Mouse (Mus musculus): ENCODE results near the gene Olfr482.

DNA sequence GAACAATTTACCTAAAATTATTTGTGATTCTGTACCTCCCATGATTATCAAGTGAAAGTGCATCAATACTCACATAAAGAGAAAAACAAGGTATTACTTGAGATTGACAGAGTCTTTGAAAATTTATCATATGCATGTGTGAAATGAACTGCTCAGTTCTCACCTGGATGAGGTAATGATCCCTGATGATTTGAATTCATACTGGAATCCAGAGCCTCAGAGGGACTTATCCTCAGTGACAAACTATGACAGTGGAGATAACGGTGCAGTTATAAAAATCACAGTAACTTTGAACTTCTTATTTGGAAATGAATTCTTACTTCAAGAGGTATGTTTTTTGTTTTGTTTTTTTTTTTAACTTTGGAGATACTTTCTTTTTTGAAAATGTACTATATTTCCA is 3.2 kb upstream of the Olfr482 start, which contains the start of gene Olfr483:
- TF ChIP-seq POLR2A (IDR thresholded peaks at IDR 0.05; ENCODE audit: extremely low read depth, insufficient read depth, low read length): no peak
- TF ChIP-seq CTCF (IDR thresholded peaks at IDR 0.05; ENCODE audit: extremely low read depth, insufficient read depth, low read length): no peak
